Comparison of ENCODE assay signal across 19 mouse cellular contexts in genomic region chr2:92411705-92412104, GRCm38 (mm10). TPM values are rescaled to one million over a fixed set of nuclear protein-coding genes. Genes with fewer than 3 reads are reported as not detected.
A peak's percentile ranks its signal among the peaks of the same experiment; 100 is the strongest.
DNase-seq lines count a peak whose midpoint lies in the region; ATAC-seq and TF ChIP-seq lines count a peak whose summit lies in the region.
"Had no signal": no experiment of that assay in that cellular context is flagged by ENCODE, and none has a peak within 500 bp of the region (broad histone marks: within the 10 kb centered on the region; RNA-seq: fewer than 3 reads in every experiment).

No protein-coding gene starts in this region.

- peaks cover 11% of the 10 kb centered on the region; the same call in 1 of the 2 replicates for H3K4me1 ChIP-seq in kidney, adult 2 months (ENCODE audit: control insufficient read depth, insufficient read depth, low read length)
- H3K4me1 ChIP-seq in lung, postnatal 0 days (ENCODE audit: insufficient read depth, low read depth, low read length): no peaks in the 10 kb centered on the region
- no peaks in the 10 kb centered on the region; the same call in 1 of the 2 replicates for H3K4me1 ChIP-seq in midbrain, embryonic 11.5 days (ENCODE audit: control insufficient read depth, insufficient read depth, low read length)
- H3K4me1 ChIP-seq: forebrain, embryonic 12.5 days; heart, embryonic 13.5 days; liver, embryonic 12.5 days; lung, embryonic 15.5 days; neural tube, embryonic 12.5 days; stomach, embryonic 15.5 days had no signal

- no peaks in the 10 kb centered on the region for H3K27me3 ChIP-seq in kidney, adult 2 months (replicated peaks; ENCODE audit: control insufficient read depth, insufficient read depth, low read length)
- H3K27me3 ChIP-seq in lung, postnatal 0 days (replicated peaks; ENCODE audit: insufficient read depth, low read length): no peaks in the 10 kb centered on the region
- no peaks in the 10 kb centered on the region for H3K27me3 ChIP-seq in midbrain, embryonic 11.5 days (ENCODE audit: control insufficient read depth, insufficient read depth, low read length)
- H3K27me3 ChIP-seq: CH12.LX; forebrain, embryonic 12.5 days; heart, embryonic 13.5 days; liver, embryonic 12.5 days; lung, embryonic 15.5 days; neural tube, embryonic 12.5 days; stomach, embryonic 15.5 days had no signal

- peaks cover 4% of the 10 kb centered on the region for H3K36me3 ChIP-seq in kidney, adult 2 months (ENCODE audit: control insufficient read depth, insufficient read depth, low read length)
- peaks cover 89% of the 10 kb centered on the region for H3K36me3 ChIP-seq in lung, postnatal 0 days (ENCODE audit: insufficient read depth, low read length)
- peaks cover 30% of the 10 kb centered on the region for H3K36me3 ChIP-seq in midbrain, embryonic 11.5 days (ENCODE audit: control insufficient read depth, insufficient read depth, low read length)

- TF ChIP-seq EP300 in lung, postnatal 0 days (IDR thresholded peaks at IDR 0.05): no peak

- TF ChIP-seq POLR2A in kidney, adult 2 months (IDR thresholded peaks at IDR 0.05; ENCODE audit: low read depth, low read length): no peak

- H3K27ac ChIP-seq in kidney, adult 2 months (ENCODE audit: insufficient read depth, low read depth, low read length): peak overlapping the region; percentile 29; the same call in 1 of the 2 replicates
- H3K27ac ChIP-seq in lung, postnatal 0 days (ENCODE audit: low read length): no peak overlapping the region
- H3K27ac ChIP-seq in midbrain, embryonic 11.5 days (ENCODE audit: low read depth, low read length): no peak overlapping the region
- H3K27ac ChIP-seq: forebrain, embryonic 12.5 days; heart, embryonic 13.5 days; liver, embryonic 12.5 days; lung, embryonic 15.5 days; neural tube, embryonic 12.5 days; stomach, embryonic 15.5 days had no signal

- peak; percentile 10; the same call in 1 of the 2 replicates for ATAC-seq in lung, postnatal 0 days
- ATAC-seq in midbrain, embryonic 11.5 days (ENCODE audit: low FRiP score): no peak
- ATAC-seq: liver, embryonic 12.5 days had no signal

- DNase-seq in adrenal gland, postnatal 10 days: peak; percentile 51
- DNase-seq in adrenal gland, postnatal 36 days: no peak
- peak; percentile 55 for DNase-seq in kidney, adult 2 months
- DNase-seq in kidney, adult 9 months: no peak
- no peak for DNase-seq in lung, postnatal 0 days (ENCODE audit: low spot score)
- DNase-seq in lung, postnatal 25 days (ENCODE audit: low spot score): no peak
- DNase-seq in frontal cortex, postnatal 36 days (ENCODE audit: low spot score in 2 of 2): no peak
- DNase-seq in midbrain, embryonic 11.5 days (ENCODE audit: low spot score, missing footprints): no peak
- DNase-seq: heart, postnatal 36 days; spleen, adult 18-20 months; thymus, adult 2 months had no signal

- no peak overlapping the region for H3K9ac ChIP-seq in lung, postnatal 0 days (replicated peaks; ENCODE audit: low read depth)
- no peak overlapping the region for H3K9ac ChIP-seq in midbrain, embryonic 11.5 days (ENCODE audit: low read length)
- H3K9ac ChIP-seq: forebrain, embryonic 12.5 days; heart, embryonic 13.5 days; liver, embryonic 12.5 days; lung, embryonic 15.5 days; neural tube, embryonic 12.5 days; stomach, embryonic 15.5 days had no signal

- no peaks in the 10 kb centered on the region for H3K9me3 ChIP-seq in lung, postnatal 0 days (ENCODE audit: low read length)
- H3K9me3 ChIP-seq in midbrain, embryonic 11.5 days (ENCODE audit: control insufficient read depth, low read length): no peaks in the 10 kb centered on the region
- H3K9me3 ChIP-seq: forebrain, embryonic 12.5 days; heart, embryonic 13.5 days; liver, embryonic 12.5 days; lung, embryonic 15.5 days; neural tube, embryonic 12.5 days; stomach, embryonic 15.5 days had no signal

- no peak for TF ChIP-seq CTCF in kidney, adult 2 months (conservative IDR thresholded peaks at IDR 0.05; ENCODE audit: insufficient read depth, insufficient read length, low read depth, low read length)
- no peak for TF ChIP-seq CTCF in lung, postnatal 0 days (IDR thresholded peaks at IDR 0.05)

- H3K4me2 ChIP-seq in lung, postnatal 0 days (replicated peaks; ENCODE audit: low read depth, low read length): no peak overlapping the region
- no peak overlapping the region for H3K4me2 ChIP-seq in midbrain, embryonic 11.5 days
- H3K4me2 ChIP-seq: forebrain, embryonic 12.5 days; heart, embryonic 13.5 days; liver, embryonic 12.5 days; lung, embryonic 15.5 days; neural tube, embryonic 12.5 days; stomach, embryonic 15.5 days had no signal

- 68% methylated on average over 10 of the region's 10 CpGs for WGBS in kidney, adult 2 months
- 84% methylated on average over 10 of the region's 10 CpGs for WGBS in lung, postnatal 0 days
- 91% methylated on average over 10 of the region's 10 CpGs for WGBS in midbrain, embryonic 11.5 days

- H3K4me3 ChIP-seq in kidney, adult 2 months (ENCODE audit: insufficient read depth, low read depth, low read length): no peak overlapping the region
- no peak overlapping the region for H3K4me3 ChIP-seq in lung, postnatal 0 days (ENCODE audit: low read depth, low read length)
- H3K4me3 ChIP-seq in midbrain, embryonic 11.5 days (ENCODE audit: low read depth, low read length): no peak overlapping the region
- H3K4me3 ChIP-seq: forebrain, embryonic 12.5 days; heart, embryonic 13.5 days; liver, embryonic 12.5 days; lung, embryonic 15.5 days; neural tube, embryonic 12.5 days; stomach, embryonic 15.5 days had no signal

RNA-seq across cellular contexts. Expression of gene Mapk8ip1, which starts 10.6 kb away (rescaled TPM):
- total RNA-seq in adrenal gland, postnatal 10 days (2021): 10 to 100 TPM; 22.5 to 28.1 TPM
- 10 to 100 TPM; 30.9 to 35.1 TPM for total RNA-seq in adrenal gland, postnatal 36 days (2021)
- polyA plus RNA-seq in kidney, adult 2 months (2012; rRNA removed): 41.5 and 49.3 TPM in 2 replicates
- 7.8 and 9.7 TPM in 2 replicates for polyA plus RNA-seq in lung, postnatal 0 days (2015; fragmentation: Nextera tagmentation; extraction: Ambion mirVana)
- polyA plus RNA-seq in midbrain, embryonic 11.5 days (2014; fragmentation: Nextera tagmentation; extraction: Ambion mirVana): 34.5 and 37.1 TPM in 2 replicates
- total RNA-seq: megakaryocyte progenitor cell, adult 5-6 weeks had no signal

RNA-seq across cellular contexts. Expression of gene Cry2, which starts 22.1 kb away (rescaled TPM):
- total RNA-seq in adrenal gland, postnatal 10 days (2021): 10 to 100 TPM; 39.3 to 41.9 TPM
- total RNA-seq in adrenal gland, postnatal 36 days (2021): 10 to 100 TPM; 38.4 to 47.8 TPM
- polyA plus RNA-seq in kidney, adult 2 months (2012; rRNA removed): 13.5 and 15.3 TPM in 2 replicates
- 36.3 and 36.6 TPM in 2 replicates for polyA plus RNA-seq in lung, postnatal 0 days (2015; fragmentation: Nextera tagmentation; extraction: Ambion mirVana)
- polyA plus RNA-seq in midbrain, embryonic 11.5 days (2014; fragmentation: Nextera tagmentation; extraction: Ambion mirVana): 20.5 and 21.9 TPM in 2 replicates

RNA-seq across cellular contexts. Expression of gene 1700029I15Rik, which starts 29.4 kb away (rescaled TPM):
- total RNA-seq in adrenal gland, postnatal 10 days (2021): 1 to 10 TPM; 7.6 to 9.4 TPM
- total RNA-seq in adrenal gland, postnatal 36 days (2021): 10 to 100 TPM in 1 of 2 experiments, 1 to 10 TPM in 1; 6.2 to 10.0 TPM
- 4.3 and 5.3 TPM in 2 replicates for polyA plus RNA-seq in kidney, adult 2 months (2012; rRNA removed)
- polyA plus RNA-seq in lung, postnatal 0 days (2015; fragmentation: Nextera tagmentation; extraction: Ambion mirVana): 2.3 TPM in 2 replicates
- polyA plus RNA-seq in midbrain, embryonic 11.5 days (2014; fragmentation: Nextera tagmentation; extraction: Ambion mirVana): 1.5 and 2.0 TPM in 2 replicates

RNA-seq across cellular contexts. Expression of gene Large2, which starts 37.0 kb away (rescaled TPM):
- 1 to 10 TPM; 1.7 to 2.2 TPM for total RNA-seq in adrenal gland, postnatal 10 days (2021)
- total RNA-seq in adrenal gland, postnatal 36 days (2021): 1 to 10 TPM in 1 of 2 experiments, under 1 TPM in 1; 0.79 to 2.4 TPM
- polyA plus RNA-seq in kidney, adult 2 months (2012; rRNA removed): 54.1 and 70.7 TPM in 2 replicates
- 17.1 and 18.7 TPM in 2 replicates for polyA plus RNA-seq in lung, postnatal 0 days (2015; fragmentation: Nextera tagmentation; extraction: Ambion mirVana)
- 8.9 and 10.6 TPM in 2 replicates for polyA plus RNA-seq in midbrain, embryonic 11.5 days (2014; fragmentation: Nextera tagmentation; extraction: Ambion mirVana)
- total RNA-seq: heart, postnatal 36 days had no signal

RNA-seq across cellular contexts. Expression of gene Pex16, which starts 37.2 kb away (rescaled TPM):
- 100 to 1,000 TPM; 115 to 130 TPM for total RNA-seq in adrenal gland, postnatal 10 days (2021)
- total RNA-seq in adrenal gland, postnatal 36 days (2021): 100 to 1,000 TPM in 1 of 2 experiments, 10 to 100 TPM in 1; 97.3 to 224 TPM
- polyA plus RNA-seq in kidney, adult 2 months (2012; rRNA removed): 81.9 and 92.5 TPM in 2 replicates
- 28.3 and 30.8 TPM in 2 replicates for polyA plus RNA-seq in lung, postnatal 0 days (2015; fragmentation: Nextera tagmentation; extraction: Ambion mirVana)
- polyA plus RNA-seq in midbrain, embryonic 11.5 days (2014; fragmentation: Nextera tagmentation; extraction: Ambion mirVana): 17.7 and 20.0 TPM in 2 replicates

Comparison
In these comparisons a context has a peak if more than half of its experiments do, and no peak if none do; other contexts are left out.
1. DNase-seq: peak in adrenal gland, postnatal 10 days (single experiment) and kidney, adult 2 months (single experiment); none in adrenal gland, postnatal 36 days (0 of 2), kidney, adult 9 months (single experiment), lung, postnatal 0 days (single experiment), lung, postnatal 25 days (single experiment), frontal cortex, postnatal 36 days (0 of 2) and midbrain, embryonic 11.5 days (single experiment).